Mouse (Mus musculus) MEL (cell line): ENCODE measurements around the gene Ptprh. TPM values are rescaled to one million over a fixed set of nuclear protein-coding genes. Genes with fewer than 3 reads are reported as not detected.

Experiments
- DNase-seq: peaks from one replicate; pipeline ENCODE4 v3.0.0; 2011; ENCODE audit warnings: low read depth, low spot score
- H3K27ac ChIP-seq: 2 replicates; pipeline ENCODE4 v1.5.1; 2012; ENCODE audit warnings: low read depth, mild to moderate bottlenecking, control low read depth, low read length, moderate library complexity; ENCODE audit not compliant: control insufficient read depth
- H3K27me3 ChIP-seq, 2 experiments: fragments of 150-350 bp in 1 of 2; sonication (generic) in 1 of 2; 2 replicates each; pipeline ENCODE4 v1.6.1; 2012; ENCODE audit warnings: low read length in 2 of 2, mild to moderate bottlenecking in 2 of 2, improper control_type of control experiment in 1 of 2, moderate library complexity in 1 of 2; ENCODE audit not compliant: insufficient read depth in 2 of 2, control insufficient read depth in 1 of 2
- H3K36me3 ChIP-seq, 2 experiments: 2 replicates each; pipeline ENCODE4 v1.6.1; 2012 to 2014; ENCODE audit warnings: low read length in 2 of 2, improper control_type of control experiment in 1 of 2, inconsistent platforms in 1 of 2, mild to moderate bottlenecking in 1 of 2; ENCODE audit not compliant: insufficient read depth in 2 of 2, control insufficient read depth in 1 of 2
- H3K4me1 ChIP-seq, 2 experiments: fragments of 150-350 bp in 1 of 2; sonication (generic) in 1 of 2; 2 replicates each; pipeline ENCODE4 v1.6.1; 2012; ENCODE audit warnings: low read length in 2 of 2, improper control_type of control experiment in 1 of 2, mild to moderate bottlenecking in 1 of 2; ENCODE audit not compliant: insufficient read depth in 2 of 2, control insufficient read depth in 1 of 2
- H3K4me3 ChIP-seq, 2 experiments: fragments of 150-350 bp in 1 of 2; sonication (generic) in 1 of 2; 2 replicates each; pipeline ENCODE4 v1.5.1; 2012; ENCODE audit warnings: low read depth in 2 of 2, low read length in 2 of 2, mild to moderate bottlenecking in 2 of 2, moderate library complexity in 2 of 2, control low read depth in 1 of 2, improper control_type of control experiment in 1 of 2; ENCODE audit not compliant: control insufficient read depth in 1 of 2, insufficient read depth in 1 of 2
- H3K79me2 ChIP-seq: 2 replicates; pipeline ENCODE4 v1.6.1; 2012; ENCODE audit warnings: mild to moderate bottlenecking, low read length, moderate library complexity; ENCODE audit not compliant: control insufficient read depth, poor library complexity, insufficient read depth
- H3K9ac ChIP-seq: 2 replicates; pipeline ENCODE4 v1.6.1; 2012; ENCODE audit warnings: low read depth, mild to moderate bottlenecking, control low read depth, low read length, moderate library complexity; ENCODE audit not compliant: control insufficient read depth, poor library complexity, severe bottlenecking
- H3K9me3 ChIP-seq: fragments of 150-350 bp; sonication (generic); replicated peaks from 2 replicates; pipeline ENCODE4 v1.6.1; 2012; ENCODE audit warnings: mild to moderate bottlenecking, low read length, improper control_type of control experiment, moderate library complexity; ENCODE audit not compliant: insufficient read depth
- CHD1 ChIP-seq: IDR thresholded peaks from 2 replicates; pipeline ENCODE4 v1.6.1; 2012; ENCODE audit warnings: low read depth, mild to moderate bottlenecking, inconsistent platforms, low read length, improper control_type of control experiment
- CTCF ChIP-seq, 3 experiments: IDR thresholded peaks in 2 of 3; conservative IDR thresholded peaks in 1 of 3; 2 replicates each; pipeline ENCODE4 v1.5.1; 2011 to 2012; ENCODE audit warnings: low read length in 3 of 3, low read depth in 2 of 3, mild to moderate bottlenecking in 2 of 3, improper control_type of control experiment in 1 of 3, inconsistent platforms in 1 of 3, mixed read lengths in 1 of 3, moderate library complexity in 1 of 3; ENCODE audit not compliant: control insufficient read depth in 1 of 3, insufficient read depth in 1 of 3, poor library complexity in 1 of 3, severe bottlenecking in 1 of 3
- E2F4 ChIP-seq: IDR thresholded peaks from 2 replicates; pipeline ENCODE4 v1.6.1; 2011; ENCODE audit warnings: low read depth, low read length, improper control_type of control experiment, borderline replicate concordance
- ETS1 ChIP-seq: IDR thresholded peaks from 2 replicates; pipeline ENCODE4 v1.6.1; 2012; ENCODE audit warnings: low read depth, mild to moderate bottlenecking, inconsistent platforms, low read length, improper control_type of control experiment, moderate library complexity
- GATA1 ChIP-seq: IDR thresholded peaks from 2 replicates; pipeline ENCODE4 v1.6.1; 2011; ENCODE audit warnings: low read depth, low read length, improper control_type of control experiment
- JUND ChIP-seq: IDR thresholded peaks from 2 replicates; pipeline ENCODE4 v1.6.1; 2011; ENCODE audit warnings: low read depth, mild to moderate bottlenecking, improper control_type of control experiment, low read length
- MAX ChIP-seq: IDR thresholded peaks from 2 replicates; pipeline ENCODE4 v1.6.1; 2011; ENCODE audit warnings: low read length, improper control_type of control experiment
- MEF2A ChIP-seq: IDR thresholded peaks from 2 replicates; pipeline ENCODE4 v1.6.1; 2014; ENCODE audit warnings: low read depth, mild to moderate bottlenecking, inconsistent platforms, low read length, improper control_type of control experiment; ENCODE audit not compliant: poor library complexity, insufficient replicate concordance, severe bottlenecking; ENCODE audit errors: extremely low read depth
- MXI1 ChIP-seq: IDR thresholded peaks from 2 replicates; pipeline ENCODE4 v1.6.1; 2011; ENCODE audit warnings: mild to moderate bottlenecking, low read depth, low read length, improper control_type of control experiment
- MYB ChIP-seq: IDR thresholded peaks from 2 replicates; pipeline ENCODE4 v1.6.1; 2011; ENCODE audit warnings: mild to moderate bottlenecking, low read depth, low read length, improper control_type of control experiment
- NELFE ChIP-seq: IDR thresholded peaks from 2 replicates; pipeline ENCODE4 v1.6.1; 2011; ENCODE audit warnings: low read depth, low read length, improper control_type of control experiment
- NRF1 ChIP-seq: IDR thresholded peaks from 2 replicates; pipeline ENCODE4 v1.6.1; 2014; ENCODE audit warnings: low read depth, mild to moderate bottlenecking, inconsistent platforms, low read length, improper control_type of control experiment, moderate library complexity; ENCODE audit not compliant: poor library complexity, insufficient read depth, severe bottlenecking
- POLR2A ChIP-seq, 2 experiments: IDR thresholded peaks; 2 replicates each; pipeline ENCODE4 v1.6.1; 2011 to 2012; ENCODE audit warnings: low read length in 2 of 2, mild to moderate bottlenecking in 2 of 2, control low read depth in 1 of 2, improper control_type of control experiment in 1 of 2, low read depth in 1 of 2, moderate library complexity in 1 of 2; ENCODE audit not compliant: control insufficient read depth in 1 of 2, insufficient read depth in 1 of 2, poor library complexity in 1 of 2
- POLR2AphosphoS2 ChIP-seq: IDR thresholded peaks from 2 replicates; pipeline ENCODE4 v1.6.1; 2011; ENCODE audit warnings: low read length, improper control_type of control experiment
- POLR2AphosphoS5 ChIP-seq: IDR thresholded peaks from 2 replicates; pipeline ENCODE4 v1.6.1; 2012; ENCODE audit warnings: low read depth, borderline replicate concordance, mild to moderate bottlenecking, inconsistent platforms, low read length, moderate library complexity, mixed read lengths
- RAD21 ChIP-seq: IDR thresholded peaks from 2 replicates; pipeline ENCODE4 v1.6.1; 2011; ENCODE audit warnings: mild to moderate bottlenecking, low read depth, low read length, improper control_type of control experiment
- RCOR1 ChIP-seq: IDR thresholded peaks from 2 replicates; pipeline ENCODE4 v1.6.1; 2012; ENCODE audit warnings: low read depth, mild to moderate bottlenecking, inconsistent platforms, low read length, improper control_type of control experiment
- SIN3A ChIP-seq: IDR thresholded peaks from 2 replicates; pipeline ENCODE4 v1.6.1; 2012; ENCODE audit warnings: low read length, improper control_type of control experiment, inconsistent platforms
- TAL1 ChIP-seq: IDR thresholded peaks from 2 replicates; pipeline ENCODE4 v1.6.1; 2012; ENCODE audit warnings: mild to moderate bottlenecking, inconsistent platforms, low read length, moderate library complexity, mixed read lengths
- TBP ChIP-seq: IDR thresholded peaks from 2 replicates; pipeline ENCODE4 v1.8.0; 2011; ENCODE audit warnings: low read depth, low read length, improper control_type of control experiment
- USF1 ChIP-seq: IDR thresholded peaks from 2 replicates; pipeline ENCODE4 v1.6.1; 2014; ENCODE audit warnings: low read depth, mild to moderate bottlenecking, inconsistent platforms, low read length, improper control_type of control experiment, moderate library complexity
- USF2 ChIP-seq, 2 experiments: IDR thresholded peaks; 2 replicates each; pipeline ENCODE4 v1.6.1; 2011 to 2012; ENCODE audit warnings: improper control_type of control experiment in 2 of 2, low read length in 2 of 2, borderline replicate concordance in 1 of 2, inconsistent platforms in 1 of 2, low read depth in 1 of 2, mild to moderate bottlenecking in 1 of 2; ENCODE audit not compliant: insufficient read depth in 1 of 2
- polyA plus RNA-seq, 2 experiments: library from polyadenylated mRNA; stranded (reverse) in 1 of 2; unstranded in 1 of 2; fragments of >175 nt in 1 of 2; fragments of >200 nt in 1 of 2; gene quantifications; 2 replicates each; pipeline versions ENCODE4 v1.2.1 to v1.2.4; 2012; ENCODE audit warnings: low replicate concordance in 2 of 2, low read depth in 1 of 2; ENCODE audit not compliant: insufficient read length in 2 of 2, insufficient read depth in 1 of 2, missing spikeins in 1 of 2
- total RNA-seq: library from RNA; depleted of rRNA; stranded (reverse); fragments of 300-350 nt; gene quantifications from 2 replicates; pipeline ENCODE4 v1.2.3, GENCODE M21; 2012

The Ptprh gene
- total and polyA plus RNA-seq, 3 experiments, result not detected

DNA sequence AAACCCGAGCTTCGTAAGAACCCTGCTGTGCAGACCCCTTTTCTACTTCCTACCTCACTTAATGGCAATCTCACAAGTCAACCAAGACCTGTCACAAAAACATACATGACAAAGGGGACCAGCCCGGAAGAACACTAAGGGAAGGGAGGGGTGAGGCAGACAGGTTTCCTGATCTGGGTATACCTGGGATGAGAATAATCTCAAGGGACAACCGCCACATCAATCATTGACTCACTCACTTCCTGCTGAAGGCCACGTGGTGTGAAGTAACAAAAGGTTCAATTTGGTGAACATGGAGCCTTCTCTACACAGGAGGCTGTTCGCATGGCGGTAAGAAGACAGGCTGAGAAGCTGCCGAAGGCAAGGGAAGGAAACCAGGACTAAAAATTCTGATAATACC lies 47.7 kb upstream of the Ptprh start:
- Histone ChIP-seq H3K9me3 (no peaks in the 10 kb centered on the region), H3K4me1 (peaks cover 36 to 42% of the 10 kb centered on the region in 2 experiments), H3K36me3 (peaks cover 12 to 52% of the 10 kb centered on the region in 2 experiments), H3K27me3 (no peaks in the 10 kb centered on the region), H3K27ac (no peak overlapping the region), H3K9ac (no peak overlapping the region), H3K79me2 (peaks cover 68% of the 10 kb centered on the region), H3K4me3 (no peak overlapping the region)
- no peak for DNase-seq
- TF ChIP-seq POLR2AphosphoS5 (no peak), USF1 (no peak), POLR2AphosphoS2 (no peak), NRF1 (no peak), MAX (no peak), POLR2A (IDR thresholded peaks at IDR 0.05; ENCODE audit: control insufficient read depth in 1 of 2, insufficient read depth in 1 of 2, low read depth in 1 of 2, low read length in 2 of 2, poor library complexity in 1 of 2) (no peak), CHD1 (no peak), SIN3A (no peak), RAD21 (no peak), MYB (no peak), CTCF (IDR thresholded peaks at IDR 0.05 in 2 of 3, conservative IDR thresholded peaks at IDR 0.05 in 1 of 3; ENCODE audit: control insufficient read depth in 1 of 3, insufficient read depth in 1 of 3, low read depth in 2 of 3, low read length in 3 of 3, poor library complexity in 1 of 3, severe bottlenecking in 1 of 3) (no peak), JUND (no peak), TAL1 (no peak)

DNA sequence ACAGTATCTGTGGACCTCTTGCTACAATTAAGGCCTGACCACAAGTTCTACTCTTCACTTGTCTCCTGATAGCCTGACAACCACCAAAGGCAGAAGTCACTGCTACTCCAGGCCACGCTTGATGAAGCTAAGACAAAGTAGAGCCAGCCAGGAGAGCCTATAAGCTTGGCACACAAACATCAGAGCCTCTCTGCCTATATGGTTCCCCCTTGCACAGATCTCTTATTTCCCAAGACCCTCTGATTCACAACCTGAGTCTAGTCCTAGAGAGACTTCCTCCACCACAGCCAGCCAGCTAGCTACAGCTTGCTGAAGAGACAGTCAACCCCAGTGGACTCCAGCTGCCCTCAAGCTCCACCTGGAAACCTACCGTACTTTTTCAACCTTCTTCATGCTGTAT lies 44.2 kb upstream of the Ptprh start:
- no peak overlapping the region for H3K9ac ChIP-seq
- H3K4me1 ChIP-seq, result peaks cover 12 to 22% of the 10 kb centered on the region in 2 experiments
- no peaks in the 10 kb centered on the region for H3K9me3 ChIP-seq
- DNase-seq, result no peak
- TF ChIP-seq MAX (no peak), ETS1 (no peak), TAL1 (no peak), NELFE (no peak), TBP (no peak), RCOR1 (no peak), USF2 (IDR thresholded peaks at IDR 0.05; ENCODE audit: borderline replicate concordance in 1 of 2, insufficient read depth in 1 of 2, low read depth in 1 of 2, low read length in 2 of 2) (no peak), MEF2A (no peak), MXI1 (no peak), JUND (no peak), E2F4 (no peak), GATA1 (no peak)
- TF ChIP-seq, all 39 proteins: peak for 0
- Histone ChIP-seq H3K4me3 (no peak overlapping the region), H3K36me3 (peaks cover 23 to 26% of the 10 kb centered on the region in 2 experiments), H3K79me2 (peaks cover 40% of the 10 kb centered on the region), H3K27ac (no peak overlapping the region), H3K27me3 (no peaks in the 10 kb centered on the region)
